Mouse (Mus musculus) testis, adult 2 months (tissue): ENCODE measurements around the gene Slc6a20a.

ENCODE experiments used
- CTCF ChIP-seq: fragments of 200-500 bp; IDR thresholded peaks from 2 replicates; pipeline ENCODE4 v1.5.1; 2012; ENCODE audit warnings: low read depth, mild to moderate bottlenecking, inconsistent platforms, low read length, moderate library complexity; ENCODE audit not compliant: control insufficient read depth, insufficient read depth, insufficient replicate concordance
- POLR2A ChIP-seq: fragments of 200-500 bp; IDR thresholded peaks from 2 replicates; pipeline ENCODE4 v1.6.1; 2012; ENCODE audit warnings: low read depth, mild to moderate bottlenecking, inconsistent platforms, low read length, moderate library complexity; ENCODE audit not compliant: control insufficient read depth

GRCm38 (mm10) chr9:123649785-123650511 lies 28.7 kb downstream of the Slc6a20a start:
- TF ChIP-seq CTCF (no peak), POLR2A (no peak)
